Mouse (Mus musculus) left cerebral cortex, postnatal 25 days (tissue): ENCODE data around the gene Ints7. TPM values are rescaled to one million over a fixed set of nuclear protein-coding genes. Genes with fewer than 3 reads are reported as not detected.
A peak's percentile ranks its signal among the peaks of the same experiment; 100 is the strongest.

Experiments
- DNase-seq, 2 experiments: peaks; one replicate each; pipeline ENCODE4 v3.0.0; 2022; ENCODE audit warnings: low spot score in 2 of 2, mixed read lengths in 1 of 2
- intact Hi-C: fragments of 180-260 bp; cut with DNase I; formaldehyde crosslinking; loops from one replicate; pipeline ENCODE4 v1.15.1; 2025
- total RNA-seq, 2 experiments: library from RNA; stranded (reverse); gene quantifications; 2 replicates each; pipeline ENCODE4 v1.2.3; 2021

The Ints7 gene
- 10 to 100 TPM; 34.5 to 34.9 TPM for total RNA-seq

GRCm38 (mm10) chr1:191575458-191576247 is at the start of gene Ints7, which contains the start of gene Dtl:
Gene Ints7 (plus strand): TSS chr1:191575636.
Gene Dtl (minus strand): TSS chr1:191575544.
- intact Hi-C loops, result loop anchor here (2.0 to 5.0 kb wide), 2 partner anchors 142 to 241 kb away; partner anchors contain the start of gene Lpgat1
- peak; percentile 98 to 99 for DNase-seq

- intact Hi-C loops, result no loop called here
- peak; percentile 49 to 64 for DNase-seq
These were observed 48.3 kb upstream of the Ints7 start for GRCm38 (mm10) chr1:191527089-191527488.

- peak in 1 of 2 experiments; percentile 37 for DNase-seq
- intact Hi-C loops, result no loop called here
These were observed 47.4 kb upstream of the Ints7 start for GRCm38 (mm10) chr1:191527921-191528612.

- intact Hi-C loops, result no loop called here
- DNase-seq, result no peak
These were observed 46.0 kb upstream of the Ints7 start for GRCm38 (mm10) chr1:191529406-191529805.

GRCm38 (mm10) chr1:191531023-191531422 is 44.4 kb upstream of the Ints7 start:
- DNase-seq, result no peak

GRCm38 (mm10) chr1:191534896-191535295 is 40.5 kb upstream of the Ints7 start:
- DNase-seq, result no peak
- intact Hi-C loops, result no loop called here

More at GRCm38 (mm10) chr1:191531023-191531422, 44.4 kb upstream of the Ints7 start:
- intact Hi-C loops, result no loop called here

- DNase-seq, result no peak
- intact Hi-C loops, result no loop called here
These were observed 35.1 kb upstream of the Ints7 start for GRCm38 (mm10) chr1:191540300-191540699.

GRCm38 (mm10) chr1:191541014-191541413 is 34.4 kb upstream of the Ints7 start:
- DNase-seq, result peak; percentile 60 to 94

GRCm38 (mm10) chr1:191541619-191542018 is 33.8 kb upstream of the Ints7 start:
- peak in 1 of 2 experiments; percentile 32 for DNase-seq
- intact Hi-C loops, result loop anchor here (1.0 kb wide), 1 partner anchor 71 kb away; no protein-coding TSS in a partner anchor

More at GRCm38 (mm10) chr1:191541014-191541413, 34.4 kb upstream of the Ints7 start:
- intact Hi-C loops, result loop anchor here (1.0 kb wide), 1 partner anchor 71 kb away; no protein-coding TSS in a partner anchor

- DNase-seq, result no peak
- intact Hi-C loops, result no loop called here
These were observed 31.7 kb upstream of the Ints7 start for GRCm38 (mm10) chr1:191543747-191544146.

GRCm38 (mm10) chr1:191550786-191551185 is 24.6 kb upstream of the Ints7 start:
- no peak for DNase-seq
- intact Hi-C loops, result no loop called here

- intact Hi-C loops, result no loop called here
- DNase-seq, result no peak
These were observed 18.3 kb upstream of the Ints7 start for GRCm38 (mm10) chr1:191557109-191557508.

GRCm38 (mm10) chr1:191559779-191560178 is 15.7 kb upstream of the Ints7 start:
- intact Hi-C loops, result loop anchor here (5.0 to 10.0 kb wide), 2 partner anchors 87 to 195 kb away; no protein-coding TSS in a partner anchor
- DNase-seq, result peak in 1 of 2 experiments; percentile 59

- peak; percentile 30 to 45 for DNase-seq
- intact Hi-C loops, result loop anchor here (2.0 to 10.0 kb wide), 4 partner anchors 91 to 250 kb away; no protein-coding TSS in a partner anchor
These were observed 12.5 kb upstream of the Ints7 start for GRCm38 (mm10) chr1:191562823-191563365.

GRCm38 (mm10) chr1:191567859-191568258 is 7.6 kb upstream of the Ints7 start:
- intact Hi-C loops, result loop anchor here (10.0 kb wide), 1 partner anchor 203 kb away; no protein-coding TSS in a partner anchor
- DNase-seq, result peak in 1 of 2 experiments; percentile 29

- DNase-seq, result no peak
- intact Hi-C loops, result loop anchor here (2.0 to 10.0 kb wide), 2 partner anchors 205 to 257 kb away; no protein-coding TSS in a partner anchor
These were observed 5.8 kb upstream of the Ints7 start for GRCm38 (mm10) chr1:191569625-191570024.

- DNase-seq, result no peak
- intact Hi-C loops, result loop anchor here (2.0 kb wide), 1 partner anchor 258 kb away; no protein-coding TSS in a partner anchor
These were observed 5.0 kb upstream of the Ints7 start for GRCm38 (mm10) chr1:191570415-191570814.

- DNase-seq, result no peak
- intact Hi-C loops, result no loop called here
These were observed 1.4 kb upstream of the Ints7 start for GRCm38 (mm10) chr1:191573906-191574639.
